9 mouse cellular contexts compared by ENCODE assay signal in the genomic region with DNA sequence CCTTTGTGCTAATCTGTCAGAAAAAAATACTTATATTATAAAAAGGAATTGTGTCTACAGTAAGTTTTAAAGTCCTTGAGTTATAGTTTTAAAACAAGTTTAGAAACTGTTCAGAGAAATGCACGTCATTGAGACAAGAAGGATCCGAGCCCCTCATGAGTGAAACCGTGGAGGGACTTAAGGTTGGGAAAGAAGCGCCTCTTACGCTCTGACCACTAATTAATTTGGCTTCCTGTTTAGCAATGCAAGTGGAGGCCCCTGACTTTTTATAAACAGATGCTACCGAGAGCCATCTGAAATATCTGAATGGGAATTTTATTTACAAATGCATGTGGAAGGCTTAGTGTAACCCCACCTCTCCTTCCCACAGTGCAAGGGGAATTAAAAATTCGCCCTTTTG.
"Had no signal": no experiment of that assay in that cellular context is flagged by ENCODE, and none has a peak within 500 bp of the region (broad histone marks: within the 10 kb centered on the region; RNA-seq: fewer than 3 reads in every experiment).

No protein-coding gene starts in this region.

- H3K4me2 ChIP-seq: liver, embryonic 12.5 days; neural tube, embryonic 12.5 days had no signal

- H3K27ac ChIP-seq: left cerebral cortex, adult 2 months; limb, embryonic 10.5 days; liver, embryonic 12.5 days; neural tube, embryonic 12.5 days had no signal

- ATAC-seq: intestine, postnatal 0 days; liver, embryonic 12.5 days; liver, postnatal 0 days had no signal

- H3K4me1 ChIP-seq: liver, embryonic 12.5 days had no signal

- H3K9me3 ChIP-seq: limb, embryonic 10.5 days; liver, embryonic 12.5 days; megakaryocyte, embryonic 14.5 days; neural tube, embryonic 12.5 days had no signal

- H3K36me3 ChIP-seq: liver, embryonic 12.5 days; neural tube, embryonic 12.5 days had no signal

- H3K27me3 ChIP-seq: liver, embryonic 12.5 days; megakaryocyte, embryonic 14.5 days; neural tube, embryonic 12.5 days had no signal

- H3K9ac ChIP-seq: liver, embryonic 12.5 days; liver, postnatal 0 days; neural tube, embryonic 12.5 days had no signal

- DNase-seq: kidney, adult 8-10 months; liver, postnatal 0 days; midbrain, embryonic 14.5 days had no signal

- H3K4me3 ChIP-seq: left cerebral cortex, adult 2 months; limb, embryonic 10.5 days; liver, embryonic 12.5 days; megakaryocyte, embryonic 14.5 days; neural tube, embryonic 12.5 days had no signal
